Mouse (Mus musculus) midbrain, embryonic 10.5 days (tissue): Measurements from ENCODE around the gene Ppip5k2. TPM values are rescaled to one million over a fixed set of nuclear protein-coding genes. Genes with fewer than 3 reads are reported as not detected.

ENCODE experiments used
- polyA plus RNA-seq: library from polyadenylated mRNA; unstranded; fragments of >200 nt; fragmentation: Nextera tagmentation; extraction: Ambion mirVana; gene quantifications from 2 replicates; pipeline ENCODE4 v1.2.1, GENCODE M21; 2016

Ppip5k2 gene
- polyA plus RNA-seq, 1 experiment from 2014 or later: 37.4 TPM

Other genes with a start within 250 kb of the Ppip5k2 start
- 39.0 and 39.8 TPM in 2 replicates for gene D1Ertd622e, start 108.3 kb downstream of the Ppip5k2 start, polyA plus RNA-seq
- 18.0 and 19.2 TPM in 2 replicates for gene Gin1, start 239 bp downstream of the Ppip5k2 start, polyA plus RNA-seq